Mouse (Mus musculus): ENCODE results near the gene Lipf. TPM values are rescaled to one million over a fixed set of nuclear protein-coding genes. Genes with fewer than 3 reads are reported as not detected.

Lipf gene
- polyA plus RNA-seq (2015; fragmentation: Nextera tagmentation; extraction: Ambion mirVana) = not detected in 2 replicates

- Histone ChIP-seq H3K9ac (no peak within 1 kb of the TSS), H3K27ac (replicated peaks) (no peak within 1 kb of the TSS), H3K27me3 (no peaks in the 10 kb centered on the region), H3K36me3 (replicated peaks) (no peaks in the 10 kb centered on the region), H3K4me3 (replicated peaks) (no peak within 1 kb of the TSS), H3K4me2 (no peak within 1 kb of the TSS), H3K9me3 (replicated peaks) (no peaks in the 10 kb centered on the region), H3K4me1 (replicated peaks) (no peaks in the 10 kb centered on the region)
- no peak for ATAC-seq (ENCODE audit: insufficient read depth)
Observed at GRCm38 (mm10) chr19:33960887-33961286, at the start of gene Lipf. Gene Lipf (plus strand): TSS chr19:33961187.

- Histone ChIP-seq H3K9me3 (replicated peaks) (no peaks in the 10 kb centered on the region), H3K36me3 (replicated peaks) (no peaks in the 10 kb centered on the region), H3K9ac (no peak overlapping the region), H3K4me1 (replicated peaks) (no peaks in the 10 kb centered on the region), H3K4me2 (no peak overlapping the region), H3K27me3 (no peaks in the 10 kb centered on the region), H3K4me3 (replicated peaks) (no peak overlapping the region), H3K27ac (replicated peaks) (no peak overlapping the region)
- ATAC-seq (ENCODE audit: insufficient read depth) = no peak
Observed at GRCm38 (mm10) chr19:33924099-33924498, 36.9 kb upstream of the Lipf start.

GRCm38 (mm10) chr19:33979007-33979406, 18.0 kb downstream of the Lipf start:
- H3K27ac ChIP-seq (replicated peaks) = no peak overlapping the region
- ATAC-seq (ENCODE audit: insufficient read depth) = no peak
- H3K36me3 ChIP-seq (replicated peaks) = no peaks in the 10 kb centered on the region
- H3K27me3 ChIP-seq = no peaks in the 10 kb centered on the region
- H3K4me2 ChIP-seq = no peak overlapping the region
- 32% methylated on average over 3 of the region's 3 CpGs for WGBS (ENCODE audit: insufficient replicate concordance)
- no peak overlapping the region for H3K4me3 ChIP-seq (replicated peaks)
- H3K4me1 ChIP-seq (replicated peaks) = no peaks in the 10 kb centered on the region
- H3K9ac ChIP-seq = no peak overlapping the region
- H3K9me3 ChIP-seq (replicated peaks) = no peaks in the 10 kb centered on the region

- 63% methylated on average over 3 of the region's 3 CpGs for WGBS (ENCODE audit: insufficient replicate concordance)
- Histone ChIP-seq H3K4me3 (replicated peaks) (no peak overlapping the region), H3K4me1 (replicated peaks) (no peaks in the 10 kb centered on the region), H3K4me2 (no peak overlapping the region), H3K27ac (replicated peaks) (no peak overlapping the region), H3K9ac (no peak overlapping the region), H3K9me3 (replicated peaks) (no peaks in the 10 kb centered on the region), H3K36me3 (replicated peaks) (no peaks in the 10 kb centered on the region), H3K27me3 (no peaks in the 10 kb centered on the region)
- no peak for ATAC-seq (ENCODE audit: insufficient read depth)
Observed at GRCm38 (mm10) chr19:33983043-33983442, 22.1 kb downstream of the Lipf start.

- H3K9ac ChIP-seq = no peak within 1 kb of the TSS
- H3K9me3 ChIP-seq (replicated peaks) = no peaks in the 10 kb centered on the region
- no peaks in the 10 kb centered on the region for H3K4me1 ChIP-seq (replicated peaks)
- 59% methylated on average over 6 of the region's 6 CpGs for WGBS (ENCODE audit: insufficient replicate concordance)
- no peak within 1 kb of the TSS for H3K27ac ChIP-seq (replicated peaks)
- no peak within 1 kb of the TSS for H3K4me2 ChIP-seq
- ATAC-seq (ENCODE audit: insufficient read depth) = no peak
- no peaks in the 10 kb centered on the region for H3K27me3 ChIP-seq
- H3K36me3 ChIP-seq (replicated peaks) = no peaks in the 10 kb centered on the region
- no peak within 1 kb of the TSS for H3K4me3 ChIP-seq (replicated peaks)
Observed at GRCm38 (mm10) chr19:34008002-34008401, 47.0 kb downstream of the Lipf start, which contains the start of gene Lipk. Gene Lipk (plus strand): TSS chr19:34008290.

GRCm38 (mm10) chr19:34021440-34022172, 60.6 kb downstream of the Lipf start:
- Histone ChIP-seq H3K4me1 (replicated peaks) (no peaks in the 10 kb centered on the region), H3K27me3 (no peaks in the 10 kb centered on the region), H3K36me3 (replicated peaks) (no peaks in the 10 kb centered on the region), H3K9ac (no peak overlapping the region), H3K9me3 (replicated peaks) (no peaks in the 10 kb centered on the region), H3K4me2 (no peak overlapping the region), H3K4me3 (replicated peaks) (no peak overlapping the region), H3K27ac (replicated peaks) (no peak overlapping the region)
- no peak for ATAC-seq (ENCODE audit: insufficient read depth)
- WGBS (ENCODE audit: insufficient replicate concordance) = 56% methylated on average over 11 of the region's 11 CpGs

GRCm38 (mm10) chr19:34022759-34023158, 61.8 kb downstream of the Lipf start:
- WGBS (ENCODE audit: insufficient replicate concordance) = 24% methylated on average over 3 of the region's 3 CpGs

More at GRCm38 (mm10) chr19:34022759-34023158, 61.8 kb downstream of the Lipf start:
- Histone ChIP-seq H3K36me3 (replicated peaks) (no peaks in the 10 kb centered on the region), H3K9ac (no peak overlapping the region), H3K9me3 (replicated peaks) (no peaks in the 10 kb centered on the region), H3K4me3 (replicated peaks) (no peak overlapping the region), H3K4me1 (replicated peaks) (no peaks in the 10 kb centered on the region), H3K27ac (replicated peaks) (no peak overlapping the region), H3K27me3 (no peaks in the 10 kb centered on the region), H3K4me2 (no peak overlapping the region)
- no peak for ATAC-seq (ENCODE audit: insufficient read depth)

Other genes starting within 250 kb of the Lipf start
- not detected in 2 replicates for gene Lipo2, start 209.8 kb upstream of the Lipf start, polyA plus RNA-seq (2015; fragmentation: Nextera tagmentation; extraction: Ambion mirVana)
- 2.7 and 2.9 TPM in 2 replicates for gene Lipo3, start 199.2 kb upstream of the Lipf start, polyA plus RNA-seq (2015; fragmentation: Nextera tagmentation; extraction: Ambion mirVana)
- not detected in 2 replicates for gene Lipo1, start 173.7 kb upstream of the Lipf start, polyA plus RNA-seq (2015; fragmentation: Nextera tagmentation; extraction: Ambion mirVana)
- gene Lipk, start 47.1 kb downstream of the Lipf start, polyA plus RNA-seq (2015; fragmentation: Nextera tagmentation; extraction: Ambion mirVana) = not detected in 2 replicates
- gene Lipn, start 106.2 kb downstream of the Lipf start, polyA plus RNA-seq (2015; fragmentation: Nextera tagmentation; extraction: Ambion mirVana) = not detected in 2 replicates
- gene Lipm, start 139.7 kb downstream of the Lipf start, polyA plus RNA-seq (2015; fragmentation: Nextera tagmentation; extraction: Ambion mirVana) = not detected in 2 replicates
- gene Ankrd22, start 204.9 kb downstream of the Lipf start, polyA plus RNA-seq (2015; fragmentation: Nextera tagmentation; extraction: Ambion mirVana) = 0.45 and 0.50 TPM in 2 replicates
- gene Stambpl1, start 231.0 kb downstream of the Lipf start, polyA plus RNA-seq (2015; fragmentation: Nextera tagmentation; extraction: Ambion mirVana) = 4.7 and 5.1 TPM in 2 replicates

Measured in liver, embryonic 15.5 days (tissue).